Mouse (Mus musculus) neural tube, embryonic 15.5 days (tissue): Measurements from ENCODE around the gene Kcnh4. TPM values are rescaled to one million over a fixed set of nuclear protein-coding genes. Genes with fewer than 3 reads are reported as not detected.

Experiments
- ATAC-seq: fragments of 200-750 bp; cut with Nextera tagmentation; 2 replicates; pipeline ENCODE4 v1.8.0; 2017; ENCODE audit warnings: mild to moderate bottlenecking, moderate TSS enrichment, moderate library complexity; ENCODE audit not compliant: low FRiP score
- H3K27ac ChIP-seq: fragments of 300-500 bp; sonication (generic); replicated peaks from 2 replicates; pipeline ENCODE4 v1.5.1; 2015; ENCODE audit warnings: mild to moderate bottlenecking, inconsistent platforms
- H3K27me3 ChIP-seq: fragments of 300-500 bp; sonication (generic); replicated peaks from 2 replicates; pipeline ENCODE4 v1.6.1; 2015; ENCODE audit warnings: inconsistent platforms
- H3K36me3 ChIP-seq: fragments of 300-500 bp; sonication (generic); 2 replicates; pipeline ENCODE4 v1.6.1; 2015; ENCODE audit warnings: inconsistent platforms
- H3K4me1 ChIP-seq: fragments of 300-500 bp; sonication (generic); 2 replicates; pipeline ENCODE4 v1.6.1; 2015; ENCODE audit warnings: inconsistent platforms
- H3K4me2 ChIP-seq: fragments of 300-500 bp; sonication (generic); 2 replicates; pipeline ENCODE4 v1.6.1; 2015; ENCODE audit warnings: inconsistent platforms, mild to moderate bottlenecking, moderate library complexity
- H3K4me3 ChIP-seq: fragments of 300-500 bp; sonication (generic); replicated peaks from 2 replicates; pipeline ENCODE4 v1.5.1; 2015; ENCODE audit warnings: mild to moderate bottlenecking, inconsistent platforms
- H3K9ac ChIP-seq: fragments of 300-500 bp; sonication (generic); replicated peaks from 2 replicates; pipeline ENCODE4 v1.6.1; 2015; ENCODE audit warnings: mild to moderate bottlenecking, inconsistent platforms
- H3K9me3 ChIP-seq: fragments of 300-500 bp; sonication (generic); replicated peaks from 2 replicates; pipeline ENCODE4 v1.6.1; 2016; ENCODE audit warnings: inconsistent platforms
- WGBS: fragments of 180-500 bp; shearing (Covaris S2); methylation state at CpG from one replicate; pipeline ENCODE4 v1.1.7; 2015; ENCODE audit warnings: mixed read lengths; 5-methylcytosine and 5-hydroxymethylcytosine counted together
- polyA plus RNA-seq: library from polyadenylated mRNA; unstranded; fragments of >200 nt; fragmentation: Nextera tagmentation; extraction: Ambion mirVana; gene quantifications from 2 replicates; pipeline ENCODE4 v1.2.1, GENCODE M21; 2015

Kcnh4 gene
- polyA plus RNA-seq, 1 experiment from 2014 or later, result 9.0 TPM

- no peak overlapping the region for H3K27ac ChIP-seq
- H3K27me3 ChIP-seq, result no peaks in the 10 kb centered on the region
- H3K9me3 ChIP-seq, result no peaks in the 10 kb centered on the region
- no peak overlapping the region for H3K4me3 ChIP-seq
- peaks cover 83% of the 10 kb centered on the region for H3K36me3 ChIP-seq
- WGBS, result 86% methylated on average over 8 of the region's 8 CpGs
- H3K4me1 ChIP-seq, result no peaks in the 10 kb centered on the region
- no peak overlapping the region for H3K9ac ChIP-seq
- no peak overlapping the region for H3K4me2 ChIP-seq
- ATAC-seq, result no peak
These were observed 24.5 kb upstream of the Kcnh4 start for GRCm38 (mm10) chr11:100784286-100784685.

DNA sequence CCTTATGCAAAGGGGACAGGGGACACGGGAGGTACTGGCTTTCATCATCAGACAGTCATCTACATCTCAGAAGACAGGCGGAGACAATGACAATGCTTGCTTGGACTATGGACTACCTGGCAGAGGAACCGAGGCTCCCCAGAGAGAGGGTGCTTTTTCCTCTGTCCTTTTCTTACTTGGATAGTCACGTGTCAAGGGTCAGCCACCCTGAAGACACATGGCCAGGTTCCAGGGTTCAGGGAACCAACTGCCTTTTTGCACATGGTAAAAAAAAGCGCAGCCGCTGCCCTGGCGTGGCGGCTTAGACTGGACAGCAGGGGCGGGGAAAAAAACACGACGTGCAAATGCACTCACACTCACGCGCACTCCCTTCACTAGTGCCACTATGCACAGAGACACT is 22.8 kb upstream of the Kcnh4 start:
- Histone ChIP-seq H3K4me3 (no peak overlapping the region), H3K9ac (no peak overlapping the region), H3K27ac (no peak overlapping the region), H3K4me2 (no peak overlapping the region), H3K36me3 (peaks cover 77% of the 10 kb centered on the region), H3K4me1 (no peaks in the 10 kb centered on the region), H3K9me3 (no peaks in the 10 kb centered on the region), H3K27me3 (no peaks in the 10 kb centered on the region)
- WGBS, result 89% methylated on average over 13 of the region's 13 CpGs
- no peak for ATAC-seq

GRCm38 (mm10) chr11:100781763-100782475 is 22.2 kb upstream of the Kcnh4 start:
- Histone ChIP-seq H3K36me3 (peaks cover 70% of the 10 kb centered on the region), H3K9ac (no peak overlapping the region), H3K27ac (no peak overlapping the region), H3K4me2 (no peak overlapping the region), H3K4me3 (no peak overlapping the region), H3K4me1 (no peaks in the 10 kb centered on the region), H3K9me3 (no peaks in the 10 kb centered on the region), H3K27me3 (no peaks in the 10 kb centered on the region)
- 91% methylated on average over 15 of the region's 15 CpGs for WGBS
- ATAC-seq, result no peak

- Histone ChIP-seq H3K9me3 (no peaks in the 10 kb centered on the region), H3K4me2 (no peak overlapping the region), H3K27ac (no peak overlapping the region), H3K36me3 (peaks cover 57% of the 10 kb centered on the region), H3K27me3 (no peaks in the 10 kb centered on the region), H3K4me1 (no peaks in the 10 kb centered on the region), H3K4me3 (no peak overlapping the region), H3K9ac (no peak overlapping the region)
- ATAC-seq, result no peak
- WGBS, result 79% methylated on average over 8 of the region's 8 CpGs
These were observed 20.5 kb upstream of the Kcnh4 start for GRCm38 (mm10) chr11:100780247-100780646.

- Histone ChIP-seq H3K27ac (no peak overlapping the region), H3K36me3 (peaks cover 37% of the 10 kb centered on the region), H3K27me3 (no peaks in the 10 kb centered on the region), H3K9me3 (no peaks in the 10 kb centered on the region), H3K4me1 (no peaks in the 10 kb centered on the region), H3K9ac (no peak overlapping the region), H3K4me2 (no peak overlapping the region), H3K4me3 (no peak overlapping the region)
- no peak for ATAC-seq
- WGBS, result 83% methylated on average over 3 of the region's 3 CpGs
These were observed 18.3 kb upstream of the Kcnh4 start for GRCm38 (mm10) chr11:100778069-100778468.

- WGBS, result 85% methylated on average over 10 of the region's 10 CpGs
- no peak overlapping the region for H3K9ac ChIP-seq
- peaks cover 17% of the 10 kb centered on the region for H3K36me3 ChIP-seq
- no peak overlapping the region for H3K4me2 ChIP-seq
- H3K27me3 ChIP-seq, result no peaks in the 10 kb centered on the region
- H3K27ac ChIP-seq, result no peak overlapping the region
- H3K9me3 ChIP-seq, result no peaks in the 10 kb centered on the region
- ATAC-seq, result no peak
- H3K4me3 ChIP-seq, result no peak overlapping the region
- 0 out of 2 replicates have a peak, but pooled peaks cover 2% of the 10 kb centered on the region for H3K4me1 ChIP-seq
These were observed 16.2 kb upstream of the Kcnh4 start for GRCm38 (mm10) chr11:100775921-100776320.

- Histone ChIP-seq H3K36me3 (peaks cover 4% of the 10 kb centered on the region; the same call in 1 of the 2 replicates), H3K9me3 (no peaks in the 10 kb centered on the region), H3K9ac (no peak overlapping the region), H3K4me2 (no peak overlapping the region), H3K4me1 (peaks cover 9% of the 10 kb centered on the region), H3K4me3 (no peak overlapping the region), H3K27ac (no peak overlapping the region), H3K27me3 (no peaks in the 10 kb centered on the region)
- WGBS, result 82% methylated on average over 4 of the region's 4 CpGs
- no peak for ATAC-seq
These were observed 14.5 kb upstream of the Kcnh4 start for GRCm38 (mm10) chr11:100774261-100774660.

- no peaks in the 10 kb centered on the region for H3K27me3 ChIP-seq
- no peaks in the 10 kb centered on the region for H3K36me3 ChIP-seq
These were observed 11.1 kb upstream of the Kcnh4 start, which contains the start of gene Ghdc for GRCm38 (mm10) chr11:100770646-100771408. Ghdc (minus strand) TSS chr11:100770957.

GRCm38 (mm10) chr11:100769980-100770379 is 10.2 kb upstream of the Kcnh4 start:
- Histone ChIP-seq H3K4me1 (peaks cover 9% of the 10 kb centered on the region), H3K4me3 (peak overlapping the region; percentile 58), H3K9me3 (no peaks in the 10 kb centered on the region), H3K36me3 (no peaks in the 10 kb centered on the region), H3K27me3 (no peaks in the 10 kb centered on the region), H3K9ac (peak overlapping the region; percentile 57; the same call in 1 of the 2 replicates), H3K4me2 (peak overlapping the region; percentile 56), H3K27ac (no peak overlapping the region)
- ATAC-seq, result no peak
- 47% methylated on average over 6 of the region's 6 CpGs for WGBS

More at GRCm38 (mm10) chr11:100770646-100771408, 11.1 kb upstream of the Kcnh4 start, which contains the start of gene Ghdc:
- Histone ChIP-seq H3K4me3 (peak within 1 kb of the TSS; percentile 58), H3K4me1 (peaks cover 9% of the 10 kb centered on the region), H3K27ac (0 out of 2 replicates have a peak within 1 kb of the TSS, but pooled peaks have one; percentile 58), H3K9ac (peak within 1 kb of the TSS; percentile 57), H3K9me3 (no peaks in the 10 kb centered on the region), H3K4me2 (peak within 1 kb of the TSS; percentile 56)
- WGBS, result 24% methylated on average over 17 of the region's 17 CpGs
- peak; percentile 65; the same call in 1 of the 2 replicates for ATAC-seq

DNA sequence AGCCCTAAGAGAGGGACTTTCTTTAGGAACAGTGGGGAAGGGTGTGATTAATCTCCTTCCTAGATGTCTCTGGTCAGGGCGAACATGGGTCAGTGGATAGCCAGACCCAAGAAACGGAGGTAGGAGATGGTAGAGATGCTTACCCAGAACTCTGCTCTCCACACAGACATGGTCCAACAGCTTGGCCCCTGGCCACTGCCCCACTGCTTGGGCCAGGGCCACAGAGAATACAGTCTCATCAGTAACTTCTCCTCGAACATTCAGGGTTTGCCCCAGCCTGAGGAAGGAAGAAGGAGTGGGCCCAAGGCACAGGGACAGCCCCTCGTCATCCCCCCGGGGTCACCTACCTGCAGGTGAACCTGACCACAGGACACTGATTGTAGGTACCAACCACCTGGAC is 8.1 kb upstream of the Kcnh4 start:
- no peak for ATAC-seq
- H3K9me3 ChIP-seq, result no peaks in the 10 kb centered on the region
- H3K4me1 ChIP-seq, result peaks cover 9% of the 10 kb centered on the region
- H3K4me2 ChIP-seq, result no peak overlapping the region
- H3K27me3 ChIP-seq, result no peaks in the 10 kb centered on the region
- WGBS, result 88% methylated on average over 5 of the region's 5 CpGs
- no peak overlapping the region for H3K27ac ChIP-seq
- no peak overlapping the region for H3K4me3 ChIP-seq
- H3K9ac ChIP-seq, result no peak overlapping the region
- H3K36me3 ChIP-seq, result no peaks in the 10 kb centered on the region

DNA sequence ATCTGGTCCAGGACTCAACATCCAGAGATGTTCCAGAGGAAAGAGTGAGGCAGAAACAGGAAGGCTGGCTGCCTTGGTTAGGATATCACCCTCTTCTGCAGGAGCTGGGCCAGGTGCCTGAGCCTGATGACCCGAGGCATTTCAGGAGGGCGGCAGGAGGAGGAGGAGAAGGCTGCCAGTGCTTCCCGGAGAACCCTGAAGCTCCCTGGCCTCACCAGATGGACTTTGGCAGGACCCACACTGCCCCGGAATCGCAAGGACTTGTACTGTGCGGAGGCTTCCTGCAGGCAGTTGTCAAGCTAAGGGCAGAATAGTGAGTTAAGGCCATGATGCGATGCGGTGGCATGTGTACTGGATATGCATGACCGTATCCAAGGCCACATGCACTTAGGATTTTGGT is 7.0 kb upstream of the Kcnh4 start:
- no peak overlapping the region for H3K27ac ChIP-seq
- H3K9ac ChIP-seq, result no peak overlapping the region
- 83% methylated on average over 9 of the region's 9 CpGs for WGBS
- no peak for ATAC-seq
- no peaks in the 10 kb centered on the region for H3K27me3 ChIP-seq
- H3K9me3 ChIP-seq, result no peaks in the 10 kb centered on the region
- no peaks in the 10 kb centered on the region for H3K36me3 ChIP-seq
- H3K4me1 ChIP-seq, result peaks cover 15% of the 10 kb centered on the region
- H3K4me2 ChIP-seq, result no peak overlapping the region
- H3K4me3 ChIP-seq, result no peak overlapping the region

GRCm38 (mm10) chr11:100762831-100763230 is 3.1 kb upstream of the Kcnh4 start, which contains the start of gene Hcrt:
Hcrt (minus strand) TSS chr11:100762931.
- no peaks in the 10 kb centered on the region for H3K9me3 ChIP-seq
- H3K36me3 ChIP-seq, result no peaks in the 10 kb centered on the region
- WGBS, result 94% methylated on average over 7 of the region's 7 CpGs
- ATAC-seq, result no peak
- H3K4me2 ChIP-seq, result peak within 1 kb of the TSS; percentile 76
- peak within 1 kb of the TSS; percentile 47 for H3K9ac ChIP-seq
- 0 out of 2 replicates have a peak, but pooled peaks cover 5% of the 10 kb centered on the region for H3K27me3 ChIP-seq
- H3K4me3 ChIP-seq, result peak within 1 kb of the TSS; percentile 45
- peaks cover 35% of the 10 kb centered on the region for H3K4me1 ChIP-seq
- H3K27ac ChIP-seq, result peak within 1 kb of the TSS; percentile 69; the same call in 1 of the 2 replicates
